Mouse (Mus musculus) heart, postnatal 4 days (tissue): Measurements from ENCODE around the gene Zfp652. TPM values are rescaled to one million over a fixed set of nuclear protein-coding genes. Genes with fewer than 3 reads are reported as not detected.
A peak's percentile ranks its signal among the peaks of the same experiment; 100 is the strongest.
"Not testable (repeated sequence)": the region's sequence is repeated elsewhere in the genome, so short reads cannot be mapped to it uniquely, and the experiment has no call there.

Source experiments
- DNase-seq: peaks from one replicate; pipeline ENCODE4 v3.0.0; 2021
- total RNA-seq, 2 experiments: library from RNA; stranded (reverse); gene quantifications; 2 replicates each; pipeline ENCODE4 v1.2.3; 2021

Gene Zfp652
- total RNA-seq, 2 experiments from 2014 or later = 42.8 to 48.2 TPM

GRCm38 (mm10) chr11:95712085-95712562, 349 bp upstream of the Zfp652 start:
- no peak for DNase-seq

GRCm38 (mm10) chr11:95713225-95713810, 845 bp downstream of the Zfp652 start:
- peak; percentile 60 for DNase-seq

GRCm38 (mm10) chr11:95713811-95714241, 1.4 kb downstream of the Zfp652 start:
- no peak for DNase-seq

GRCm38 (mm10) chr11:95714411-95714810, 1.9 kb downstream of the Zfp652 start:
- no peak for DNase-seq

GRCm38 (mm10) chr11:95716136-95716535, 3.7 kb downstream of the Zfp652 start:
- DNase-seq = no peak

GRCm38 (mm10) chr11:95719356-95719755, 6.9 kb downstream of the Zfp652 start:
- peak; percentile 9 for DNase-seq

GRCm38 (mm10) chr11:95723287-95723686, 10.8 kb downstream of the Zfp652 start, which contains the start of gene B130006D01Rik:
Gene B130006D01Rik (plus strand): TSS chr11:95723587.
- DNase-seq = no peak

GRCm38 (mm10) chr11:95724466-95724865, 12.0 kb downstream of the Zfp652 start:
- no peak for DNase-seq

- no peak for DNase-seq
These were observed 13.7 kb downstream of the Zfp652 start for GRCm38 (mm10) chr11:95726156-95726555.

- no peak for DNase-seq
These were observed 15.5 kb downstream of the Zfp652 start for GRCm38 (mm10) chr11:95727947-95728346.

- no peak for DNase-seq
These were observed 16.7 kb downstream of the Zfp652 start for GRCm38 (mm10) chr11:95728916-95729907.

GRCm38 (mm10) chr11:95734485-95734884, 22.0 kb downstream of the Zfp652 start:
- DNase-seq = no peak

GRCm38 (mm10) chr11:95737811-95738210, 25.3 kb downstream of the Zfp652 start:
- DNase-seq = peak; percentile 23

- DNase-seq = no peak
These were observed 32.0 kb downstream of the Zfp652 start for GRCm38 (mm10) chr11:95744521-95744920.

GRCm38 (mm10) chr11:95746821-95747220, 34.3 kb downstream of the Zfp652 start:
- no peak for DNase-seq

GRCm38 (mm10) chr11:95748331-95748730, 35.9 kb downstream of the Zfp652 start:
- DNase-seq = no peak

- no peak for DNase-seq
These were observed 37.1 kb downstream of the Zfp652 start for GRCm38 (mm10) chr11:95749619-95750018.

- peak; percentile 90 for DNase-seq
These were observed 38.5 kb downstream of the Zfp652 start for GRCm38 (mm10) chr11:95750995-95751394.

GRCm38 (mm10) chr11:95755137-95755536, 42.7 kb downstream of the Zfp652 start:
- DNase-seq = not testable (repeated sequence)

- no peak for DNase-seq
These were observed 48.0 kb downstream of the Zfp652 start for GRCm38 (mm10) chr11:95760521-95760920.

- DNase-seq = no peak
These were observed 50.5 kb downstream of the Zfp652 start for GRCm38 (mm10) chr11:95762996-95763395.

GRCm38 (mm10) chr11:95764806-95765205, 52.3 kb downstream of the Zfp652 start:
- DNase-seq = no peak

- DNase-seq = no peak
These were observed 52.9 kb downstream of the Zfp652 start for GRCm38 (mm10) chr11:95765334-95765733.
